Mouse (Mus musculus): ENCODE results near the gene Hist1h2br.
"Not testable (repeated sequence)": the region's sequence is repeated elsewhere in the genome, so short reads cannot be mapped to it uniquely, and the experiment has no call there.

Gene Hist1h2br

DNA sequence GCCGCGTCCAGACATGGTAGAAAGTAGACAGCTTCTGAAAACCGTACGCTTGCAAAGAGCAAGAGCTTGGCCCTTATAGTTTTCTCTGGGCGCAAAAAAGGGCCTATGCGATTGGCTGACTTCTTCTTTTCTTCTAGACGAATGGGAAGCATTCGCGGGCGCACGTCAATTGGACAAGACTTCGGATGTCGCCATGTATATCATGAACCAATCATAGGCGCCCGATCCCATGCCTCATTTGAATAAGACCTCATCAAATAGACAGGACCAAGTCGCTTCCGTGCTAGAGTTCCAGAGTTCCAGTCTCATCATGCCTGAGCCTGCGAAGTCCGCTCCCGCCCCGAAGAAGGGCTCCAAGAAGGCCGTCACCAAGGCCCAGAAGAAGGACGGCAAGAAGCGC, at the start of gene Hist1h2br, which contains the start of gene Hist1h2ap:
TSS of gene Hist1h2br (plus strand) at position 283 of the 400 bp plus-strand sequence.
TSS of gene Hist1h2ap (minus strand) at position 47 of the 400 bp plus-strand sequence.
- DNase-seq = not testable (repeated sequence)

- DNase-seq = no peak
Observed at GRCm38 (mm10) chr13:21784311-21784710, 49.2 kb upstream of the Hist1h2br start.

GRCm38 (mm10) chr13:21786189-21786898, 47.2 kb upstream of the Hist1h2br start:
- DNase-seq = no peak

- DNase-seq = peak; percentile 96
Observed at GRCm38 (mm10) chr13:21786899-21787629, 46.5 kb upstream of the Hist1h2br start, which contains the start of the genes Hist1h2an and Hist1h2bp. Gene Hist1h2an, minus strand, starts transcription at chr13:21787218. Gene Hist1h2bp, plus strand, starts transcription at chr13:21787461.

DNA sequence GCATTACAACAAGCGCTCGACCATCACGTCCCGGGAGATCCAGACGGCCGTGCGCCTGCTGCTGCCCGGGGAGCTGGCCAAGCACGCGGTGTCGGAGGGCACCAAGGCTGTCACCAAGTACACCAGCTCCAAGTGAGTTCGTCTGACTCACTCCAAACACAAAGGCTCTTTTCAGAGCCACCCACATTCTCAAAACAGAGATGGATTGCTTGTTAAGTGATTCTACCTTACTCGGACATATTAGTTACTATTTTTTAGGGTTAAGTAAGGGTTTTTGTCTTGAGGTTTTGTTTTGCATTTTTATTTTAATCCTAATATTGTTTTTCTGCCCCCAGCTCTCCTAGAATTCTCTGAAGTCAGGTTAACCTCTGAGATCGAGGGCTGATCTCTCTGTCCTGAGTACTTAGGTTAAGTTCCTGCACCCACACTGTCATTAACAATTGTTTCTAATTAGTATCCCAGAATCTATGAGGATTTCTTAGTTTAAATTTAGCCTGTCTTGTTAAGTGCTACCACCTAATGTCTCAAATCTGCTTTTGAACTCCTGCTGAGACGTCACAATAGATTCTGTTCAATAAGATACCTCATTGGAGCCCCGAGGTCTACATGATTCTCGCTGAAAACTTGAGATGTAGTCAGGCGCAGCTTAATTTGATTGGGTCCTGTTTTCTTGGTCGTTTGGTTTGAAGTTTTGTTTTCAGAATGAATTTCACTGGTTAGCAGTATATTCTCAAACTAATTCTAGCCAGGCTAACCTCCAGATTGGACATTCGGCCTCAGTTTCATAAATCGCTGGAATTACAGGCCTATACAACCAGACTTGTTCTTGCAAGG, 45.6 kb upstream of the Hist1h2br start:
- DNase-seq = no peak

DNA sequence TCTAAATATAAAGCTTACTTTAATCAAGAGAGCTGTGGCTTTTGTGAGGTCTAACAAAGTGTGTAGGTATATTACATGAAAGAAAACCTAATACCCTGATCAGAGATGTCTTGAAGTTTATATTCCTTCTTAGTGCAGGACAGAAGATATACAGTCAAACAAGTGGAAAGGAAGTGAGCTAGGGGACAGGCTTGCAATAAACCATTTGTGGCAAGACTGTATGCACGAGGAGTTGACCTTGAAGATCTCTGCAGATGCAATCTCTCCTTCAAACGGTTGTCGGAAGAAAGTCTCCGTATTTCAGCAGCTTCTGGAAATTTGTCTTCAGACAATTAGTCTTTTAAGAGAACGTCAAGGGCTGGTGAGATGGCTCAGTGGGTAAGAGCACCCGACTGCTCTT, 43.6 kb upstream of the Hist1h2br start:
- DNase-seq = no peak

GRCm38 (mm10) chr13:21790601-21791283, 42.8 kb upstream of the Hist1h2br start:
- DNase-seq = no peak

GRCm38 (mm10) chr13:21795584-21795983, 38.0 kb upstream of the Hist1h2br start:
- no peak for DNase-seq

GRCm38 (mm10) chr13:21797163-21797562, 36.4 kb upstream of the Hist1h2br start:
- DNase-seq = not testable (repeated sequence)

DNA sequence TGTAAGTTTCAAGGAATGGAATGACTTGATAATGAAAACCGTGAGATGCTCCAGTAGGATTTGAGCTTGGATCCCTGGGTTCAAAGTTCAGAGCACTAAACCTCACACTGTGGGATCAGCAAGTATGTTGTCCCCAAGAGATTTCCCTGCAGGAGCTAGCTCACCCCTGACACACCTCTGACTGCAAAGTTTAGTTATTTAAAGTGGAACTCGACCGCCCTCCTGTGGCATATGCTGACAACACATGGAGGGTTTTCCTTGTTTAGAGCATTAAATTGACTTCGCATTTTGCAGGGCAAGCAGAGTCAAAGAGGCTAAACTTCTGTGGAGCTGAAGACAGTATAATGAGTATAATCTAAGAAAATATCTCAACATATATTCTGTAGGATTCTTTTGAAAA, 30.5 kb upstream of the Hist1h2br start:
- not testable (repeated sequence) for DNase-seq

- DNase-seq = not testable (repeated sequence)
Observed at GRCm38 (mm10) chr13:21810073-21810472, 23.5 kb upstream of the Hist1h2br start, which contains the start of the genes Hist1h2bq and Hist1h2ao. Gene Hist1h2bq, minus strand, starts transcription at chr13:21810197. Gene Hist1h2ao, plus strand, starts transcription at chr13:21810465.

DNA sequence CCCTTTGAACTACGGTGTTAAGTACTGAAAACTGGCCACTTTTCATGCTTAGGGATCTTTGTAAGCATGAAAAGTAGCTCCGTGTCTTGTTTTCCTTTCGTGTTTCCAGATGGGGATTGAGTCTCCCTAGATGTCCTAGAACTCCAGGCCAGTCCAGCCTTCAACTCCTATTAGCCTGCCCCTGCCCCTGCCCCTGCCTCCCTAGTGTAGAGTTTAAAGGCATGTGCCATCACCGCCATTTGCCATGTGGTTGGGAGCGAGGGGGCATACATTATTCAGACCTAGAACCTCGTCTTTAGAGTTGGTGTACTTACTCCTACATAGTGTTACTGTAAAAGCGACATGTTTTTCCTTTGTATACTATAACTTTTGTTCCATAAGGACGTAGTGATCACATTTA, 22.5 kb upstream of the Hist1h2br start:
- not testable (repeated sequence) for DNase-seq

- DNase-seq = peak; percentile 62
Observed at GRCm38 (mm10) chr13:21811539-21811938, 22.0 kb upstream of the Hist1h2br start, which contains the start of gene Hist1h4m. Gene Hist1h4m, plus strand, starts transcription at chr13:21811746.

- not testable (repeated sequence) for DNase-seq
Observed at GRCm38 (mm10) chr13:21812092-21812491, 21.5 kb upstream of the Hist1h2br start.

- not testable (repeated sequence) for DNase-seq
Observed at GRCm38 (mm10) chr13:21820082-21820890, 13.3 kb upstream of the Hist1h2br start.

DNA sequence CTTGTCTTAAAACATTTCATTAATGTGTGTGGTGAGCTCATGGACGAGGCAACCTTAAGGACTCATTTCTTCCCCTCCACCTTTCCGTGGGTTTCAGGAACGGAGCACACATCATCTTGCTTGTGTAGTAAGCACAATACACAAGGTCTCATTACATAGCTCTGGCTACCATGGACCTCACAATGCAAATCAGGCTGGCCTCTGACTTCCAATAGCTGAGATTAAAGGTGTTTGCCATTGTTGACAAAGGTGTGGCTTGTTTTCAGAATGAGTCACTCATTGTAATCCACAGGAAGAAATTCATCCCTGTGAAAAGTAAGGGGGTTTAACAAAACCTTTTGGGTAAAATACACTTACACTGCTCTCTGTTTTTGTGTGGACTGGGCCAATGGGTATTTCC, 5.0 kb upstream of the Hist1h2br start:
- no peak for DNase-seq

DNA sequence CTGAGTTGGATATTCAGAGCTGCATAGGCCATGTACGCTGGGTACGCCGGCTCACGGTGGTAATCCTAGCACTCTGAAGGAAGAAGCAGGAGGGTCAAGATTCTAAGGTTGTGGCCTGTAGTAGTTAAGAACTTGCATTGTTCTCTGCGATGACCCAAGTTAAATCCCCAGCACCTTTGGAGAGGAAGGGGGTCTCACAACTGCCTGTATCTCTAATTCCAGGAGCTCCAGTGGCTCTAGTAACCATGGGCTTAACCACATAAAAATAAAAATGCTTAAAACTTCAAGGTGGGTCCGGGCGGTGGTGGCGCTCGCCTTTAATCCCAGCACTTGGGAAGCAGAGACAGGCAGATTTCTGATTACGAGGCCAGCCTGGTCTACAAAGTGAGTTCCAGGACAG, 3.2 kb upstream of the Hist1h2br start:
- no peak for DNase-seq

- DNase-seq = peak; percentile 40
Observed at GRCm38 (mm10) chr13:21831418-21832394, 1.8 kb upstream of the Hist1h2br start, which contains the start of gene Hist1h4n. Gene Hist1h4n, minus strand, starts transcription at chr13:21832196.

GRCm38 (mm10) chr13:21840508-21840907, 7.0 kb downstream of the Hist1h2br start:
- not testable (repeated sequence) for DNase-seq

GRCm38 (mm10) chr13:21846356-21846755, 12.8 kb downstream of the Hist1h2br start:
- DNase-seq = not testable (repeated sequence)

Measured in lung, postnatal 36 days (tissue).